9 mouse cellular contexts compared by ENCODE assay signal in the genomic region with DNA sequence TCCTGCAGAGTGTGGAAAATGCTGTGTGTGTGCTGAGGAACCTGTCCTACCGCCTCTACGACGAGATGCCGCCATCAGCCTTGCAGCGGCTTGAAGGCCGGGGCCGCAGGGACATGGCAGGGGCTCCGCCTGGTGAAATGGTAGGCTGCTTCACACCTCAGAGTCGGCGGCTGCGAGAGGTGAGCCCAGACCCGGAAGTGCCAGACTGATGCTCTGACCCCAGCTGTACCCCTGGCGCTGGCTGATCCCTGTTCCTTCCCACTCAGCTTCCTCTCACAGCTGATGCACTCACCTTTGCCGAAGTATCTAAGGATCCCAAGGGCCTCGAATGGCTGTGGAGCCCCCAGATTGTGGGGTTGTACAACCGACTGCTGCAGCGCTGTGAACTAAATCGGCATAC. TPM values are rescaled to one million over a fixed set of nuclear protein-coding genes. Genes with fewer than 3 reads are reported as not detected.
A peak's percentile ranks its signal among the peaks of the same experiment; 100 is the strongest.
DNase-seq lines count a peak whose midpoint lies in the region; ATAC-seq and TF ChIP-seq lines count a peak whose summit lies in the region.
"Had no signal": no experiment of that assay in that cellular context is flagged by ENCODE, and none has a peak within 500 bp of the region (broad histone marks: within the 10 kb centered on the region; RNA-seq: fewer than 3 reads in every experiment).

No protein-coding gene starts in this region.

- H3K36me3 ChIP-seq in midbrain, embryonic 11.5 days (ENCODE audit: control insufficient read depth, insufficient read depth, low read length): no peaks in the 10 kb centered on the region
- H3K36me3 ChIP-seq in midbrain, postnatal 0 days (ENCODE audit: insufficient read depth, low read length): no peaks in the 10 kb centered on the region
- H3K36me3 ChIP-seq in limb, embryonic 12.5 days: no peaks in the 10 kb centered on the region
- no peaks in the 10 kb centered on the region for H3K36me3 ChIP-seq in thymus, adult 2 months (ENCODE audit: control insufficient read depth, insufficient read depth, low read length)

- ATAC-seq in midbrain, embryonic 11.5 days (ENCODE audit: low FRiP score): no peak
- ATAC-seq in midbrain, postnatal 0 days (ENCODE audit: low FRiP score): no peak
- no peak for ATAC-seq in limb, embryonic 12.5 days (ENCODE audit: insufficient number of reproducible peaks, insufficient read depth, low FRiP score, low TSS enrichment, low read depth)
- ATAC-seq in erythroblast, adult 5-6 weeks (replicated peaks; ENCODE audit: low FRiP score, poor library complexity, severe bottlenecking): no peak

- no peak overlapping the region for H3K9ac ChIP-seq in midbrain, embryonic 11.5 days (ENCODE audit: low read length)
- H3K9ac ChIP-seq in midbrain, postnatal 0 days (replicated peaks; ENCODE audit: low read length, poor library complexity, severe bottlenecking): no peak overlapping the region
- 0 out of 2 replicates have a peak overlapping the region, but pooled peaks have one; percentile 12 for H3K9ac ChIP-seq in limb, embryonic 12.5 days (replicated peaks)

- intact Hi-C loops in gastrocnemius, adult 2 months (cut with DNase I): no loop called here

- no peak for DNase-seq in gastrocnemius, adult 2 months
- no peak for DNase-seq in gastrocnemius, adult 18-20 months (ENCODE audit: low spot score)
- DNase-seq in midbrain, embryonic 11.5 days (ENCODE audit: low spot score, missing footprints): peak; percentile 85
- no peak for DNase-seq in midbrain, postnatal 0 days (ENCODE audit: low spot score)
- DNase-seq in thymus, adult 2 months: peak; percentile 38
- no peak for DNase-seq in layer of hippocampus, postnatal 14 days (ENCODE audit: low spot score in 2 of 2)

- H3K27ac ChIP-seq in gastrocnemius, adult 2 months: no peak overlapping the region
- H3K27ac ChIP-seq in midbrain, embryonic 11.5 days (ENCODE audit: low read depth, low read length): no peak overlapping the region
- H3K27ac ChIP-seq in midbrain, postnatal 0 days (ENCODE audit: low read depth, low read length): no peak overlapping the region
- H3K27ac ChIP-seq in limb, embryonic 12.5 days: no peak overlapping the region
- no peak overlapping the region for H3K27ac ChIP-seq in thymus, adult 2 months (ENCODE audit: control insufficient read depth, insufficient read depth, low read length)

- TF ChIP-seq POLR2A in thymus, adult 2 months (IDR thresholded peaks at IDR 0.05; ENCODE audit: control insufficient read depth, extremely low read depth, insufficient read depth, low read length, poor library complexity): no peak

- peak overlapping the region; percentile 9 for H3K4me3 ChIP-seq in gastrocnemius, adult 2 months
- no peak overlapping the region; the same call in 1 of the 2 replicates for H3K4me3 ChIP-seq in midbrain, embryonic 11.5 days (ENCODE audit: low read depth, low read length)
- H3K4me3 ChIP-seq in midbrain, postnatal 0 days (ENCODE audit: low read depth, low read length): no peak overlapping the region
- H3K4me3 ChIP-seq in limb, embryonic 12.5 days (replicated peaks): peak overlapping the region; percentile 16; the same call in 1 of the 2 replicates
- H3K4me3 ChIP-seq in thymus, adult 2 months (ENCODE audit: control insufficient read depth, insufficient read depth, low read length): peak overlapping the region; percentile 46
- H3K4me3 ChIP-seq: erythroblast, embryonic 14.5 days had no signal

- no peaks in the 10 kb centered on the region for H3K9me3 ChIP-seq in midbrain, embryonic 11.5 days (ENCODE audit: control insufficient read depth, low read length)
- H3K9me3 ChIP-seq in midbrain, postnatal 0 days (ENCODE audit: low read length): no peaks in the 10 kb centered on the region
- no peaks in the 10 kb centered on the region for H3K9me3 ChIP-seq in limb, embryonic 12.5 days

- no peak for TF ChIP-seq CTCF in gastrocnemius, adult 2 months (IDR thresholded peaks at IDR 0.05)
- no peak for TF ChIP-seq CTCF in midbrain, postnatal 0 days (IDR thresholded peaks at IDR 0.05)
- TF ChIP-seq CTCF in thymus, adult 2 months (IDR thresholded peaks at IDR 0.05; ENCODE audit: borderline replicate concordance, control insufficient read depth, extremely low read depth, insufficient read depth, low read length, poor library complexity): no peak

- H3K27me3 ChIP-seq in midbrain, embryonic 11.5 days (ENCODE audit: control insufficient read depth, insufficient read depth, low read length): peaks cover 29% of the 10 kb centered on the region
- H3K27me3 ChIP-seq in midbrain, postnatal 0 days (ENCODE audit: insufficient read depth, low read length): peaks cover 28% of the 10 kb centered on the region
- peaks cover 64% of the 10 kb centered on the region for H3K27me3 ChIP-seq in limb, embryonic 12.5 days
- no peaks in the 10 kb centered on the region for H3K27me3 ChIP-seq in thymus, adult 2 months (ENCODE audit: control insufficient read depth, insufficient read depth, low read length)

- peak overlapping the region; percentile 23; the same call in 1 of the 2 replicates for H3K4me2 ChIP-seq in midbrain, embryonic 11.5 days
- H3K4me2 ChIP-seq in midbrain, postnatal 0 days (ENCODE audit: low read depth, low read length, poor library complexity, severe bottlenecking): no peak overlapping the region
- H3K4me2 ChIP-seq in limb, embryonic 12.5 days: peak overlapping the region; percentile 43

- no peaks in the 10 kb centered on the region; the same call in 1 of the 2 replicates for H3K4me1 ChIP-seq in midbrain, embryonic 11.5 days (ENCODE audit: control insufficient read depth, insufficient read depth, low read length)
- no peaks in the 10 kb centered on the region for H3K4me1 ChIP-seq in midbrain, postnatal 0 days (ENCODE audit: insufficient read depth, low read length)
- H3K4me1 ChIP-seq in limb, embryonic 12.5 days (replicated peaks): peaks cover 16% of the 10 kb centered on the region
- peaks cover 27% of the 10 kb centered on the region for H3K4me1 ChIP-seq in thymus, adult 2 months (replicated peaks; ENCODE audit: control insufficient read depth, insufficient read depth, low read length)

- 22% methylated on average over 18 of the region's 18 CpGs for WGBS in midbrain, embryonic 11.5 days
- WGBS in midbrain, postnatal 0 days: 24% methylated on average over 18 of the region's 18 CpGs
- WGBS in limb, embryonic 12.5 days: 10% methylated on average over 18 of the region's 18 CpGs
- WGBS in thymus, adult 2 months: 15% methylated on average over 18 of the region's 18 CpGs

RNA-seq across cellular contexts. Expression of gene Pkp3, which starts 10.5 kb away (rescaled TPM):
- not detected for total RNA-seq in gastrocnemius, adult 2 months (2021)
- total RNA-seq in gastrocnemius, adult 18-20 months (2021): not detected
- 0.82 and 0.84 TPM in 2 replicates for polyA plus RNA-seq in midbrain, embryonic 11.5 days (2014; fragmentation: Nextera tagmentation; extraction: Ambion mirVana)
- total RNA-seq in midbrain, postnatal 0 days (2014; rRNA removed): 0.49 TPM in 1 of 2 replicates, not detected in the other
- polyA plus RNA-seq in midbrain, postnatal 0 days (2015; fragmentation: Nextera tagmentation; extraction: Ambion mirVana): not detected in 2 replicates
- 14.6 and 14.9 TPM in 2 replicates for polyA plus RNA-seq in limb, embryonic 12.5 days (2016; fragmentation: Nextera tagmentation; extraction: Ambion mirVana)
- polyA plus RNA-seq in thymus, adult 2 months (2012; rRNA removed): 46.8 and 49.9 TPM in 2 replicates
- not detected in 2 replicates for total RNA-seq in erythroblast, adult 5-6 weeks (2015; ENCODE audit: low replicate concordance)
- total RNA-seq in erythroblast, adult 5-6 weeks (2017; ENCODE audit: low replicate concordance): not detected in 2 replicates
- total RNA-seq in layer of hippocampus, postnatal 14 days (2021): not detected

RNA-seq across cellular contexts. Expression of gene Sigirr, which starts 11.9 kb away (rescaled TPM):
- total RNA-seq in gastrocnemius, adult 2 months (2021): 1 to 10 TPM; 1.7 TPM
- 1 to 10 TPM; 1.1 to 2.9 TPM for total RNA-seq in gastrocnemius, adult 18-20 months (2021)
- polyA plus RNA-seq in midbrain, embryonic 11.5 days (2014; fragmentation: Nextera tagmentation; extraction: Ambion mirVana): 1.2 and 1.8 TPM in 2 replicates
- total RNA-seq in midbrain, postnatal 0 days (2014; rRNA removed): 1.1 and 3.9 TPM in 2 replicates
- polyA plus RNA-seq in midbrain, postnatal 0 days (2015; fragmentation: Nextera tagmentation; extraction: Ambion mirVana): 1.8 and 2.0 TPM in 2 replicates
- 2.2 and 2.5 TPM in 2 replicates for polyA plus RNA-seq in limb, embryonic 12.5 days (2016; fragmentation: Nextera tagmentation; extraction: Ambion mirVana)
- 62.4 and 67.3 TPM in 2 replicates for polyA plus RNA-seq in thymus, adult 2 months (2012; rRNA removed)
- 4.2 TPM in 1 of 2 replicates, not detected in the other for total RNA-seq in erythroblast, adult 5-6 weeks (2015; ENCODE audit: low replicate concordance)
- total RNA-seq in erythroblast, adult 5-6 weeks (2017; ENCODE audit: low replicate concordance): 2.8 and 4.4 TPM in 2 replicates
- 1 to 10 TPM; 2.3 to 3.0 TPM for total RNA-seq in layer of hippocampus, postnatal 14 days (2021)

RNA-seq across cellular contexts. Expression of gene B4galnt4, which starts 27.6 kb away (rescaled TPM):
- under 1 TPM; 0.17 to 0.18 TPM for total RNA-seq in gastrocnemius, adult 2 months (2021)
- total RNA-seq in gastrocnemius, adult 18-20 months (2021): not detected
- 18.8 and 19.5 TPM in 2 replicates for polyA plus RNA-seq in midbrain, embryonic 11.5 days (2014; fragmentation: Nextera tagmentation; extraction: Ambion mirVana)
- 133 and 146 TPM in 2 replicates for total RNA-seq in midbrain, postnatal 0 days (2014; rRNA removed)
- polyA plus RNA-seq in midbrain, postnatal 0 days (2015; fragmentation: Nextera tagmentation; extraction: Ambion mirVana): 52.1 and 53.9 TPM in 2 replicates
- 37.3 and 40.1 TPM in 2 replicates for polyA plus RNA-seq in limb, embryonic 12.5 days (2016; fragmentation: Nextera tagmentation; extraction: Ambion mirVana)
- polyA plus RNA-seq in thymus, adult 2 months (2012; rRNA removed): 1.4 and 1.6 TPM in 2 replicates
- total RNA-seq in erythroblast, adult 5-6 weeks (2015; ENCODE audit: low replicate concordance): 0.84 TPM in 1 of 2 replicates, not detected in the other
- not detected in 2 replicates for total RNA-seq in erythroblast, adult 5-6 weeks (2017; ENCODE audit: low replicate concordance)
- total RNA-seq in layer of hippocampus, postnatal 14 days (2021): 10 to 100 TPM; 90.0 to 97.9 TPM

RNA-seq across cellular contexts. Expression of gene Ano9, which starts 29.1 kb away (rescaled TPM):
- not detected for total RNA-seq in gastrocnemius, adult 2 months (2021)
- total RNA-seq in gastrocnemius, adult 18-20 months (2021): not detected
- polyA plus RNA-seq in midbrain, embryonic 11.5 days (2014; fragmentation: Nextera tagmentation; extraction: Ambion mirVana): 0.12 TPM in 1 of 2 replicates, not detected in the other
- total RNA-seq in midbrain, postnatal 0 days (2014; rRNA removed): 0.33 and 1.1 TPM in 2 replicates
- polyA plus RNA-seq in midbrain, postnatal 0 days (2015; fragmentation: Nextera tagmentation; extraction: Ambion mirVana): 0.50 and 0.72 TPM in 2 replicates
- 1.6 and 2.0 TPM in 2 replicates for polyA plus RNA-seq in limb, embryonic 12.5 days (2016; fragmentation: Nextera tagmentation; extraction: Ambion mirVana)
- 1.5 and 2.9 TPM in 2 replicates for polyA plus RNA-seq in thymus, adult 2 months (2012; rRNA removed)
- total RNA-seq in erythroblast, adult 5-6 weeks (2015; ENCODE audit: low replicate concordance): not detected in 2 replicates
- not detected in 2 replicates for total RNA-seq in erythroblast, adult 5-6 weeks (2017; ENCODE audit: low replicate concordance)
- not detected for total RNA-seq in layer of hippocampus, postnatal 14 days (2021)
- polyA plus RNA-seq: erythroblast, embryonic 14.5 days had no signal

RNA-seq across cellular contexts. Expression of gene Ptdss2, which starts 33.7 kb away (rescaled TPM):
- 10 to 100 TPM; 19.5 to 20.5 TPM for total RNA-seq in gastrocnemius, adult 2 months (2021)
- 10 to 100 TPM; 20.2 to 21.1 TPM for total RNA-seq in gastrocnemius, adult 18-20 months (2021)
- 68.6 and 70.7 TPM in 2 replicates for polyA plus RNA-seq in midbrain, embryonic 11.5 days (2014; fragmentation: Nextera tagmentation; extraction: Ambion mirVana)
- total RNA-seq in midbrain, postnatal 0 days (2014; rRNA removed): 19.6 and 23.4 TPM in 2 replicates
- polyA plus RNA-seq in midbrain, postnatal 0 days (2015; fragmentation: Nextera tagmentation; extraction: Ambion mirVana): 90.9 and 91.0 TPM in 2 replicates
- 76.0 and 76.7 TPM in 2 replicates for polyA plus RNA-seq in limb, embryonic 12.5 days (2016; fragmentation: Nextera tagmentation; extraction: Ambion mirVana)
- polyA plus RNA-seq in thymus, adult 2 months (2012; rRNA removed): 29.9 and 33.8 TPM in 2 replicates
- 123 and 158 TPM in 2 replicates for total RNA-seq in erythroblast, adult 5-6 weeks (2015; ENCODE audit: low replicate concordance)
- total RNA-seq in erythroblast, adult 5-6 weeks (2017; ENCODE audit: low replicate concordance): 153 and 164 TPM in 2 replicates
- 10 to 100 TPM; 67.8 to 71.3 TPM for total RNA-seq in layer of hippocampus, postnatal 14 days (2021)

Comparison
In these comparisons a context has a peak if more than half of its experiments do, and no peak if none do; other contexts are left out.
1. DNase-seq: peak in midbrain, embryonic 11.5 days (single experiment) and thymus, adult 2 months (single experiment); none in gastrocnemius, adult 2 months (single experiment), gastrocnemius, adult 18-20 months (single experiment), midbrain, postnatal 0 days (single experiment) and layer of hippocampus, postnatal 14 days (0 of 2).
2. H3K4me3 ChIP-seq: peak in gastrocnemius, adult 2 months (single experiment), limb, embryonic 12.5 days (single experiment) and thymus, adult 2 months (single experiment); none in midbrain, embryonic 11.5 days (single experiment) and midbrain, postnatal 0 days (single experiment).
3. RNA of gene B4galnt4, which starts 27.6 kb away (total RNA-seq): 133 to 146 TPM in midbrain, postnatal 0 days and 90.0 to 97.9 TPM in layer of hippocampus, postnatal 14 days; not detected in gastrocnemius, adult 18-20 months, 0.17 to 0.18 TPM in gastrocnemius, adult 2 months and 0.84 TPM in erythroblast, adult 5-6 weeks; every median in the first group is over 10 times any median in the second.